Mouse (Mus musculus) intestine, embryonic 15.5 days (tissue): ENCODE data around the gene Pex16. TPM values are rescaled to one million over a fixed set of nuclear protein-coding genes. Genes with fewer than 3 reads are reported as not detected.

Experiments used
- ATAC-seq: fragments of 200-750 bp; cut with Nextera tagmentation; 2 replicates; pipeline ENCODE4 v1.8.0; 2017; ENCODE audit warnings: moderate TSS enrichment, moderate library complexity
- H3K27ac ChIP-seq: fragments of 300-500 bp; sonication (generic); 2 replicates; pipeline ENCODE4 v1.5.1; 2015; ENCODE audit warnings: mild to moderate bottlenecking, inconsistent platforms
- H3K27me3 ChIP-seq: fragments of 300-500 bp; sonication (generic); replicated peaks from 2 replicates; pipeline ENCODE4 v1.6.1; 2015; ENCODE audit warnings: inconsistent platforms
- H3K36me3 ChIP-seq: fragments of 300-500 bp; sonication (generic); 2 replicates; pipeline ENCODE4 v1.6.1; 2015; ENCODE audit warnings: inconsistent platforms
- H3K4me1 ChIP-seq: fragments of 300-500 bp; sonication (generic); replicated peaks from 2 replicates; pipeline ENCODE4 v1.6.1; 2015; ENCODE audit warnings: inconsistent platforms
- H3K4me2 ChIP-seq: fragments of 300-500 bp; sonication (generic); replicated peaks from 2 replicates; pipeline ENCODE4 v1.6.1; 2015; ENCODE audit warnings: mild to moderate bottlenecking, inconsistent platforms
- H3K4me3 ChIP-seq: fragments of 300-500 bp; sonication (generic); replicated peaks from 2 replicates; pipeline ENCODE4 v1.5.1; 2015; ENCODE audit warnings: inconsistent platforms
- H3K9ac ChIP-seq: fragments of 300-500 bp; sonication (generic); 2 replicates; pipeline ENCODE4 v1.6.1; 2015; ENCODE audit warnings: inconsistent platforms
- H3K9me3 ChIP-seq: fragments of 300-500 bp; sonication (generic); 2 replicates; pipeline ENCODE4 v1.6.1; 2016; ENCODE audit warnings: inconsistent platforms
- WGBS: fragments of 180-500 bp; shearing (Covaris S2); methylation state at CpG from one replicate; pipeline ENCODE4 v1.1.7; 2015; 5-methylcytosine and 5-hydroxymethylcytosine counted together
- polyA plus RNA-seq: library from polyadenylated mRNA; unstranded; fragments of >200 nt; fragmentation: Nextera tagmentation; extraction: Ambion mirVana; gene quantifications from 2 replicates; pipeline ENCODE4 v1.2.1, GENCODE M21; 2015

The Pex16 gene
- polyA plus RNA-seq, 1 experiment from 2014 or later = 41.6 TPM

DNA sequence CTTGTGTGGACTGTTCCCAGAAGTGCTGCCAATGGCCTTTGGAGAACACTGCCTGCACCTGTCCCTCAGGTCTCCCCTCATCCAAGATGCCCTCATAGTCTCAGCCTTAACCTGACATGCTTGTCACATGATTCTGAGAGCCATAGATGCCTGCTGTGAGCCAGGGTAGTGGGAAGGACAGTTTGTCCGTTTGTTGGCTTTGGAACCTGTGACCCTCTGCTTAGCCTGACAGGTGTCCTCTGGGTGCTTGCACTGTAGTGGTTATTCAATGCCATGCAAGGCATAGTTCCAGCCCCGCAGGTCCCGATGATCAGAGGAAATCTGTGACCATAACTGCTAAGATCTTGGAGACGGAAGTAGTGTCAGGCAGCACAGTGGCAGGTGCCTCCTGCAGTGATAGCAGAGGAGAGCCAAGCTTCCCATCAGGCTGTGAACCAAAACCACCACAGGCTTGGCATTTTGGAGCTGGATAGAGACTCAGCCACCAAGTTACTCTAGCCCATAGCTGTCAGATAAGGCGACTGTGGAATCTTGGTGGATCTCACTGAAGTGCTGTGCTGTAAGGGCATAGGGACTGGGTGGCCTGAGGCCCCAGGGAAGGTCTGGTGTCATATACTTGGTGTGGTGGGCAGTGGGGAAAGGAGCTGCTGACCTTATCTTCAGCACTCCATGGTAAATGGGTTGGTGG, 7.6 kb downstream of the Pex16 start, which contains the start of gene 1700029I15Rik:
Gene 1700029I15Rik, plus strand, starts transcription at position 638 of the 688 bp plus-strand sequence.
- no peak for ATAC-seq
- Histone ChIP-seq H3K36me3 (peaks cover 24% of the 10 kb centered on the region), H3K27me3 (no peaks in the 10 kb centered on the region), H3K9me3 (no peaks in the 10 kb centered on the region), H3K4me1 (no peaks in the 10 kb centered on the region), H3K4me3 (no peak within 1 kb of the TSS), H3K9ac (no peak within 1 kb of the TSS), H3K27ac (no peak within 1 kb of the TSS), H3K4me2 (no peak within 1 kb of the TSS)
- WGBS = 89% methylated on average over 5 of the region's 5 CpGs

DNA sequence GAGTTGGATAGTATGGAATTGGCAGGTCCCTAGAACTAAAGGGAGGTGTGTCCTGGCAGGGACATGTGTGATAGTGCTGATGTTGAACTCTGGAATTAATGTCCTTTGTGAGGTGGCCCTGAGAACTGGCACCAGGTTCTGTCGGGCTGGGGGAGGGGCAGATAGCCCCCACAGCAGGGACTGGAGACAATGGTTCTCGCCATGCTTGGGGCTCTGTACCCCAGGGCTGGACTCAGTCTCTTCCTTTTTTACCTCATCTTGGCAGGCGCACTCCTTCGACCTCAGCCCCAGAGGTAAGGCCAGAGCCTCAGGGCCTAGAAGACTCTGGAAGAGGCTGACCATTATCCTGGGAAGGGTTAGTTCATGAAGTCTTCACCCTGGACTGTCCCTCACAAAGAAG, 8.3 kb downstream of the Pex16 start:
- WGBS = 87% methylated on average over 4 of the region's 4 CpGs
- Histone ChIP-seq H3K4me1 (no peaks in the 10 kb centered on the region), H3K4me2 (no peak overlapping the region), H3K9ac (no peak overlapping the region), H3K36me3 (peaks cover 24% of the 10 kb centered on the region), H3K9me3 (no peaks in the 10 kb centered on the region), H3K27me3 (no peaks in the 10 kb centered on the region), H3K4me3 (no peak overlapping the region), H3K27ac (no peak overlapping the region)
- no peak for ATAC-seq

DNA sequence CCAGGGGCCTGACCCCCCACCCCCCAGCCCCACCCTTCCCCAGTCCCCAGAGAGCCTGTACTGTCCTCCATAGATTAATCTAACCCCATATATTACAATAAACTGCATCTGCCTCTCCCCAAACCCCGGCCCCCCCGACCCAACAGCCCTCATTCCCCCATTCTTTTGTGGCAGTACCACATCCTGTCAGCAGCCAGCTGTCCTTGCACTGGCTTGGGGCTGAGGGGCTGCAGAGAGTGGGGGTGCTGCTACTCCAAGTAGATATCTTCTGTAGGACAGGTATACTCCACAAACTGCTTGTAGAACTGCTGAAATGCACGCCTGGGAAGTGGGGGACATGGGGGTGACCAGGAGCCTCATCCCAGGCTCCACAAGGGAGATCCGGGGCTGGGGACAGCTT, 9.6 kb downstream of the Pex16 start:
- H3K9me3 ChIP-seq = no peaks in the 10 kb centered on the region
- peaks cover 21% of the 10 kb centered on the region for H3K36me3 ChIP-seq
- no peak overlapping the region for H3K9ac ChIP-seq
- H3K27ac ChIP-seq = no peak overlapping the region
- no peak overlapping the region for H3K4me2 ChIP-seq
- 74% methylated on average over 4 of the region's 4 CpGs for WGBS
- no peak for ATAC-seq
- no peak overlapping the region for H3K4me3 ChIP-seq
- peaks cover 10% of the 10 kb centered on the region for H3K4me1 ChIP-seq
- H3K27me3 ChIP-seq = no peaks in the 10 kb centered on the region

DNA sequence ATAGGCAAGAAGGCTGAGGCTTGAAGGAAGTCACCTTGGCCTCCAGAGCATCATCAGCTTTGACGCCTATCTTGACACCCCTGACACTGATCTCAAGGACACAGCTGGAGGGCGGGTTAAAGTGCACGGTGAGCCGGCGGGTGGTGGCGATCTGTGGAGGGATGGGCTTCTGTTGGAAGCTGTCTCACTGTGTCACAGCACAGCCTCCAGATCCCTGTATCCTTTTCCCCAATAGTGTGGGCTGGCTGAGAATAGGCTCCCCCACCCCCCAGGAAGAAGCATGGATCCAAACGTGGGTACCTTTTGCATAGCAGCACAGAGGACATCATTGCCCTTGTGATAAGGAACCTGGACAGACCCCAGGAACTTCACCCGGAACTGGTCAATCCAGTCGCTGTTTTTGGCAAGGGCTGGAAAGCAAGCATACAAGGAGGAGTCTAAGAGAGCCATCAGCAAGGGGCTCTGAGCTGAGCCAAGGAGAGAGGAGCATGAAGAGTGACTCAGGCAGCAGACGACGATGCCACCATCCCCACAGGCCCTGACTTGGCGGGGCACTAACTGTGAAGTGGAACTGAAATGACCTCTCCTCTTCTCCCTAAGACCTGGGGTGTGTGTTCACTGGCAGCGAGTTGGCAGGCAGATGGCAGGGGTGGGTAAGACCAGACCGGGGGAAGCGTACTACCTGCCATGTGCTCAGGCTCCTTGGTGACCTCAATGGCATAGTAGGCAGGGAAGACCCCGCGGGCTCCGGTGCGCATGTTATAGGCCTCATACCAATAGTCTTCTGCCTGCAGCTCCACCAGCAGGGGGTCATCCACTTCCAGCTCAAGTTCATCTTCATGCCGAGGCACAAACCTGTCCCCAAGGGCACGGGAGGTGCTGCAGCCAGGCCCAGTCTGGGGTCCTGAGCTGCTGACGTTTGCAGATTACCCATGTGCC, 10.9 kb downstream of the Pex16 start:
- no peak for ATAC-seq
- Histone ChIP-seq H3K27me3 (no peaks in the 10 kb centered on the region), H3K4me1 (peaks cover 21% of the 10 kb centered on the region), H3K4me3 (no peak overlapping the region), H3K9ac (no peak overlapping the region), H3K36me3 (peaks cover 18% of the 10 kb centered on the region), H3K4me2 (no peak overlapping the region), H3K9me3 (no peaks in the 10 kb centered on the region), H3K27ac (no peak overlapping the region)
- WGBS = 83% methylated on average over 22 of the region's 22 CpGs

DNA sequence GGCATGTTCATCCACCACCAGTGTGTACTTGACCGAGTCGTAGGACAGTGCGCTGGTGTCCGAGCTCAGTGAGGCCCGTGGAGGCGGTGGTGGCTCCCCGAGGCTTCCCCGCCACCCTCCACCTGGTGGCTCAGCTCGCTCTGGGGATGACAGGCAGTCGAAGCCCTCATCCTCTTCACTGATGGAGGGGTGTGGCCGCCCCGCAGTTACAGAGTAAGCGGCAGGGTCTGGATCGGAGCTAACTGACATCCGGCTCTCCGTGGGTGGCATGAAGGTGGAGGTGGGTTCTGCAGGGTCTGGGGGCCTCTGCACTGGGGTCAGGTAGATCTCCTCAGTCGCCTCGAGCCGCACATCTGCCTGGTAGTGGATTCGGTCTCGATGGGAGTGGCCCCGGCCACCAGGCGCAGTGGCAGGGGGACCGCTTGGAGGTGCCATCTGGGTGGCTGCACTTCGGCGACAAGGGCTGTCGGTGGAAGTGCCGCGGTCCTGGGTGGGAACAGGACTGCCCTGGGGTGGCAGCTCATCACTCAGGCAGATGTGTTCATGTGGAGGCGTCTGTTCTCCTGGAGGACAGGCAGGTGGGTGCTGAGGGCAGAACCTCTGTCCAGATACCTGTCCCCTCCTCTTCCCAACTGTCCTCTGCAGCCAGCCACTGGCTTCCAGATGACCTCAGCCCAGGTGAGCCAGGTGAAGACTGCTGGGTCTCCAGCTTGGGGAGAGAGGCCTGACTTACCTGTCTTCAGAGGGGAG, 12.5 kb downstream of the Pex16 start:
- 91% methylated on average over 30 of the region's 30 CpGs for WGBS
- no peaks in the 10 kb centered on the region for H3K27me3 ChIP-seq
- peaks cover 30% of the 10 kb centered on the region for H3K4me1 ChIP-seq
- H3K9me3 ChIP-seq = no peaks in the 10 kb centered on the region
- H3K9ac ChIP-seq = no peak overlapping the region
- H3K27ac ChIP-seq = no peak overlapping the region
- no peak overlapping the region for H3K4me3 ChIP-seq
- no peak for ATAC-seq
- H3K4me2 ChIP-seq = no peak overlapping the region
- peaks cover 18% of the 10 kb centered on the region for H3K36me3 ChIP-seq

DNA sequence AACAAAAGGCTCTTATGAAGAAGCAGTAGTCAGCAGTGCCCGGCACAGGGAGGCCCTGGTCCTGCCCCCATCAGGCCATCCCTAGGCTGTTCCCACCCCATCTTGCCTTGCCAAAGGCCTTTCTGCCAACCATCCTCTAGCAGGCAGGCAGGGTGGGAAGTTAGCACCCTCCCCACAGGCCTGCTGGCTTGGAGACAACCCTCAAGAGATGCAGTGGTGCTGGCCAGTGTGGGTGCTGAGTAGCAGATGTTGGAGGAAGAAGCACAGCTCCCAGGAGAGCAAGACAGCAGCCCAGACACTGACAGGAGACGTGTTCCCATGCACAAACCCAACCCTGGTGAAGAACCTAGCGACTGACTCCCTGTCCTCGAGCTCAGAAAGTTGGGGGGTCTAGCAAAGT, 13.2 kb downstream of the Pex16 start:
- H3K36me3 ChIP-seq = peaks cover 18% of the 10 kb centered on the region
- peaks cover 36% of the 10 kb centered on the region for H3K4me1 ChIP-seq
- 81% methylated on average over 4 of the region's 4 CpGs for WGBS
- H3K4me3 ChIP-seq = no peak overlapping the region; the same call in 1 of the 2 replicates
- no peak for ATAC-seq
- H3K9me3 ChIP-seq = no peaks in the 10 kb centered on the region
- H3K27me3 ChIP-seq = no peaks in the 10 kb centered on the region
- H3K9ac ChIP-seq = no peak overlapping the region
- no peak overlapping the region for H3K27ac ChIP-seq
- no peak overlapping the region for H3K4me2 ChIP-seq

DNA sequence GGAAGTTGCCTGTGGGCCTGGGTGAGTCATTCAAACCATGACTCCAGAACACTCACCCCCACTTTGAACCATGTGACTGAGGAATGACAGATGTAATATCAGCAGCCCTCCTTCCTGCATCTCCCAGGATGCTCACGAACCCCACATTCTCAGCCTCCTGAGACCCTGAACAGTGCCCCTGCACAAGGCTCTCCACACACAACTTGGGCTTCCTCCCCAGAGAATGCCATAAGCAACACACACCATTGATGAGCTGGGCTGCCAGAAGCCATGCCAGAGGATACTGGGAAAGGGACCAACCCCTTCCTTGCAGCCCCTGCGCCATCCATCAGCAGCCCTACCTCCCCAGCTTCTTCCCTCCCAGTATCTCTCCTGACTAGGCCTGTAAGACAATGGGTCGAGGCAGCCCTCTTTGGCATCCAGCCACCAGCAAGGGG, 13.6 kb downstream of the Pex16 start:
- Histone ChIP-seq H3K9me3 (no peaks in the 10 kb centered on the region), H3K4me2 (peak overlapping the region; percentile 94), H3K27me3 (no peaks in the 10 kb centered on the region), H3K9ac (peak overlapping the region; percentile 64), H3K4me1 (peaks cover 40% of the 10 kb centered on the region), H3K27ac (no peak overlapping the region), H3K4me3 (peak overlapping the region; percentile 67), H3K36me3 (peaks cover 18% of the 10 kb centered on the region)
- ATAC-seq = no peak
- WGBS = 44% methylated on average over 3 of the region's 3 CpGs

DNA sequence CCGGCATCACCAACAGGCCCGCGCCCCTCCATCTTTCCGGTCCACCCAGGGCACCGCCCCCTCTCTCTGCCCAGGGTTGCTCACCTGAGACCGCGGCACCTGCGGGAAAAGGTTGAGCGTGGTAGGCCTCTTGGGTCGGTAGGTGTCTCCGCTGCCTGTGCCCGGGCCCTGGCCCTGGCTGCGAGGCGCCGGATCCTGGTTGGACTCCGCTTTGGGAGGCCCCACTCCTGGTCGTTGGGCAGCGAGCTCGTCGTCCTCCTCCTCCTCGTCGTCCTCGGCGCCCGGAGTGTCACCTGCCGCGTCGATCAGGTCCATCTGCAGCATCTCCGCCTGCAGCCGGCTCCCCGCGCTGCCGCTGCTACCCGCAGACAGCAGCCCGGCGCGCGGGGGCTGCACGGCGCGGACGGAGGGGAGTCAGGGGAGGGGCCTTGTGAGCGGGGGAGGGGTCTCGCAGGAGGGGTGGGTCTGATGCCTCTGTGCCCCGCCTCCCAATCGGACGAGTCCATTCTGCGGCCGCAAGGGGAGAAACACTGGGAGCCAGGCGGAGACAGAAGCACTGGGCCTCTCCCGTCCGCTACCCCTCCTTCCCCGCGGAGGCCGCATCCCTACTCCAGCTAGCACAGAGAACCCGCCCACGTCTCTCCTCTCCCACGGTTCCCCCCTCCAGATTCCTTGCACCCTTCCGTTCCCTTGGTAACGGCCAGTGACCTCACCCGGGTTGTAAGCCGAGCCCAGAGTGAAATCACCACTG, 14.6 kb downstream of the Pex16 start:
- ATAC-seq = peak; percentile 90
- under 1% methylated on average over 55 of the region's 62 CpGs for WGBS
- Histone ChIP-seq H3K27ac (peak overlapping the region; percentile 62), H3K4me2 (peak overlapping the region; percentile 94), H3K9ac (peak overlapping the region; percentile 64), H3K4me1 (peaks cover 40% of the 10 kb centered on the region), H3K4me3 (peak overlapping the region; percentile 67), H3K9me3 (no peaks in the 10 kb centered on the region), H3K27me3 (no peaks in the 10 kb centered on the region), H3K36me3 (peaks cover 13% of the 10 kb centered on the region; the same call in 1 of the 2 replicates)

DNA sequence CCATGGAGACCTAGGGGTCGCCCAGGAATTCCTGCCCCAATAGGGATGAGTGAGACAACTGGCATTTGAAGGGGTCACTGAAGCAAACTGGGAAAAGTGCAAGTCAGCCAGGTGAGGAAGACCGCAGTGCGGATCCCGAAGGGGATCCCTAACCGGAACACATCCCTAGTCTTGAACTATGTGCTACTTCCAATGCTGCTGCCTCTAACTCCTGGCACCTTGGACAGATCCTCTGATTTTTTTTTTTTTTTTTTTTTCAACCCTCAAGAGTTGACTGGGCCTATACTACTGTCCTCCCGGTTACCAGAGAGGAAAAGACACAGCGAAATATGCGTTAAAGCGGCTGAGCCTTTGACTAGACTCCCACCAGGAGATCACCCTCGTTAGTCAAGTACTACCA, 15.2 kb downstream of the Pex16 start:
- Histone ChIP-seq H3K36me3 (peaks cover 13% of the 10 kb centered on the region; the same call in 1 of the 2 replicates), H3K9ac (peak overlapping the region; percentile 64; the same call in 1 of the 2 replicates), H3K27ac (peak overlapping the region; percentile 62; the same call in 1 of the 2 replicates), H3K27me3 (no peaks in the 10 kb centered on the region), H3K4me2 (peak overlapping the region; percentile 94), H3K4me3 (peak overlapping the region; percentile 67), H3K9me3 (no peaks in the 10 kb centered on the region), H3K4me1 (peaks cover 40% of the 10 kb centered on the region)
- WGBS = 6% methylated on average over 10 of the region's 10 CpGs
- peak; percentile 32 for ATAC-seq

GRCm38 (mm10) chr2:92390206-92390930, 15.9 kb downstream of the Pex16 start:
- H3K27me3 ChIP-seq = no peaks in the 10 kb centered on the region
- H3K9me3 ChIP-seq = no peaks in the 10 kb centered on the region
- H3K9ac ChIP-seq = no peak overlapping the region
- peak overlapping the region; percentile 94; the same call in 1 of the 2 replicates for H3K4me2 ChIP-seq
- H3K4me1 ChIP-seq = peaks cover 40% of the 10 kb centered on the region
- H3K4me3 ChIP-seq = no peak overlapping the region
- WGBS = 76% methylated on average over 6 of the region's 6 CpGs
- peaks cover 9% of the 10 kb centered on the region; the same call in 1 of the 2 replicates for H3K36me3 ChIP-seq
- no peak overlapping the region for H3K27ac ChIP-seq
- ATAC-seq = no peak

GRCm38 (mm10) chr2:92391116-92391515, 16.6 kb downstream of the Pex16 start:
- peaks cover 40% of the 10 kb centered on the region for H3K4me1 ChIP-seq
- H3K9me3 ChIP-seq = no peaks in the 10 kb centered on the region
- H3K27ac ChIP-seq = no peak overlapping the region
- H3K9ac ChIP-seq = no peak overlapping the region
- H3K36me3 ChIP-seq = 0 out of 2 replicates have a peak, but pooled peaks cover 7% of the 10 kb centered on the region
- 87% methylated on average over 8 of the region's 8 CpGs for WGBS
- H3K27me3 ChIP-seq = no peaks in the 10 kb centered on the region
- H3K4me3 ChIP-seq = no peak overlapping the region
- ATAC-seq = no peak
- no peak overlapping the region for H3K4me2 ChIP-seq
